Mouse (Mus musculus): ENCODE results near the gene Map7d1.

The Map7d1 gene

DNA sequence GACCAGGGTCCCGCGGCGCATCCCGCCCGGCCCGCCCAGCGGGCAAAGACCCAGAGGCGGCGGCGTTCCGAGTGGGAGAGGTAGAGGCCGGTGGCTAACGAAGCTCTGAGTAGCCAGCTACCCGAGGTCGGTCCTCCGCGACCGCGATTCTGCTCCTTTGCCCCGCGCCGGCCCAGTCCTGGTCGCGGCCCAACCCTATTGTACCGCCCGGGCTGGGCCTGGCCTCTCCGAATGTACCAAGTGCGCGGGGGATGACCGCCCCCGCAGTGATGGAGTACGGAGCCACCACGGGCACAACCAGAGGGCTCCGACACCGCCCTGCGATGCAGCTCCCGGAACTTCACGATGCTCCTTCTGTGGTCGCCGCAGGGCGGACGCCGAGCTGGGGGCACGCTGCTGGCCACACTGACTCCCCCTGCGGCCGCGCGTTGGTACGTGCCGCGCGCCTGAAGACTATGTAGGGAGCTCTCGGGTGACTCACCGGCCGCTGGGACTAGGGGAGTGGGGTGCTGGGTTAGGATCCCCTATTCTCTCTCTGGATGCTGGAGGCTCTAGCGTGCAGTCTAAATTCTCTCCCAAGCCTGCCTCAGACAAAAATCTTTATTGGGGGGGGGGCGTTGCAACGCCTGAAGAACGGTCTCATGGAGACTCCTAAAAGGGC is at the start of gene Map7d1:
TSS of gene Map7d1 (minus strand) at position 213 of the 661 bp plus-strand sequence.
- peak; percentile 92 for DNase-seq (ENCODE audit: low read depth, low spot score)

DNA sequence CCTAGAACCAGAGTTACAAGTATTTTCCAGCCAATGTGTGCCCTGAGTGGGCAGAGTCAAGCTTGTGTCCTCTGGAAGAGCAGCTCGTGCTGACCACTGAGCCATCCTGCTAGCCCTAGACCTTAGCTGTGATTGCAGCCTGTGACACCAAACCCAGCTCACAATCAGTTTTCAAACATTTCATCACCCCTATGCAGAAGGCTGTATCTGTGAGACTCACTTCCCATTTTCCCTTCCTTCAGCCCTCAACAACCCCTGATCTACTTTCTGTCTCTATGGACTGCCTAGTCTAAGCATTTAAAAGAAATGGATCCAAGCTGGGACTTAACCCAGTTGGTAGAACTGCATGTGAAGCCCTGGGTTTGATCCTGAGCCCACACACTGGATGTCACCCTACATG is 49.3 kb upstream of the Map7d1 start:
- no peak for DNase-seq (ENCODE audit: low read depth, low spot score)

DNA sequence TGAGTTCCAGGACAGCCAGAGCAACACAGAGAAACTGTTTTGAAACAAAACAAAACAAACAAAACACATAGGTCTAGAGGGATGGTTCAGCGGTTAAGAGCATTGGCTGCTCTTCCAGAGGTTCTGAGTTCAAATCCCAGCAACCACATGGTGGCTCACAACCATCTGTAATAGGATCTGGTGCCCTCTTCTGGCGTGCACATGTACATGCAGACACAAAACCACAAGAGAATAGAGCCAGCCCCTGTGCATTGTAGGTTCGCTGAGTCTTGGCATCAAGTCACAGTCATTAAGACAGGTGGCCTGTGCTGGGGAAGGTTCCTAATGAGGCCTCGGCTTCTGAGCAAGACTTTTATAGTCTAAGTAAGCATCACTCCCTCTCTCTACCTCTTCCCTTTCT is 47.7 kb upstream of the Map7d1 start:
- DNase-seq (ENCODE audit: low read depth, low spot score), result peak; percentile 51

DNA sequence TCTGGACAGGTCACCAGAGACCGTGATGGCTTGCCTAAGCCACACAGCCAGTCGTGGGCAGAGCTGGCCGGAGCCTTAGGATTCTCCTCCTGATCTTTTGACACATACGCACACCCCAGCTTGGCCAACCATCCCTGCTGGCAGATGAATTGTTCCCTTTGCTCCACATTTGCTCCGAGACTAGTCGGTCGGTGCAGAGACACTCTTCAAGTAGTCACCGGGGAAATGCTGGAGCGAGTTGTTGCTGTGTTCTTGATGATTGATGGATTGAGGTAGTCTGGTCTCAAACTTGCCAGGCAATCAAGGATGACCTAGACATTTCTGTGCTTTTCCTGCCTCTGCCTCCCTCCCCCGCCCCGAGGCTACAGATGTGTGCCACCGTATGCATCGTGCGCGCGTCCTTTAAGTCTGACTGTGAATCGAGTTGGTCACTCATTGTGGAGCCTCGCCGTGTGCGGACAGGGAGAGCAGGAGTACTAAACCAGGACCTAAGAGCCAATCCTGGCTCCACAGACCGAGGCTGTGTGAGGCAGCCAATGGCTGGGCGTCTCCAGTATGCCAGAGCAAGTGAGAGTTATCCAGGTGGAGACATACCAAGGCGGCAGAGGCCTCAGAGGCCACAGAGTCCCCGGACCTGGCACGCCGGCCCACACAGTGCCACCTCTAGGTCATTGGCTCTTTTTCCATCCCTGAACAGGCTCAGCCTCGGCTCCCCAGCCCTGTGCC is 45.6 kb upstream of the Map7d1 start:
- no peak for DNase-seq (ENCODE audit: low read depth, low spot score)

DNA sequence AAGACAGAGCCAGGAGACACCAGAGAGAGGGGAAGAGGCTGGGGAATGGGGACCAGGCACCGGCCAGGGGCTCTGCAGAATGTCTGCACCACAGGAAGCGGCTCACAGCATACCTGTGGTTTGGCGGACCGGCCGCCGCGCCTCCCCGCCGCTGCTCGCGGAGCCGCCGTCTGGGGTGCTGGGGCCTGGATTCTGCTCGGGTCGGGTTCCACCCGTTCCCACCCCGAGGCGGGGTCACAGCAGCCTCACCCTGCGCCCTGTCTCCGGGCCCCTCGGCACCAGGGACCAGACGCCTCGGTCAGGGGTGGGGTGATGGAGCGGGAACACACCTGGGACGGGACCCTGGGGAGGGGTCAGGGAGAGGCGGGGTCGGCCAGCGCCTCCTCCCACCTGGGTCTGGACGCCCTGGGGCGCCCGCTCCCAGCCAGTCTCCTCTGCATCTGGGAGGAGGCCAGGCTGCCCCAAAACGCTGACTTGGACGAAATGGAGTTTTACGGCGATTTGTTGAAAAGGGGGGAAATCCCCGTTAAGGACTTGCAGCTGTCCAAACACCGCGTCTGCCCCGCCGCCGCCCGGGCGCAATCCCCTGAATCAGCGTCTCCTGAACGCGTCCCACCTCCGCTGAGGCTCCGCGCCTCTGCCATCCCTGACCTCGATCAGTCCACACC is 44.9 kb upstream of the Map7d1 start:
- peak; percentile 47 for DNase-seq (ENCODE audit: low read depth, low spot score)

DNA sequence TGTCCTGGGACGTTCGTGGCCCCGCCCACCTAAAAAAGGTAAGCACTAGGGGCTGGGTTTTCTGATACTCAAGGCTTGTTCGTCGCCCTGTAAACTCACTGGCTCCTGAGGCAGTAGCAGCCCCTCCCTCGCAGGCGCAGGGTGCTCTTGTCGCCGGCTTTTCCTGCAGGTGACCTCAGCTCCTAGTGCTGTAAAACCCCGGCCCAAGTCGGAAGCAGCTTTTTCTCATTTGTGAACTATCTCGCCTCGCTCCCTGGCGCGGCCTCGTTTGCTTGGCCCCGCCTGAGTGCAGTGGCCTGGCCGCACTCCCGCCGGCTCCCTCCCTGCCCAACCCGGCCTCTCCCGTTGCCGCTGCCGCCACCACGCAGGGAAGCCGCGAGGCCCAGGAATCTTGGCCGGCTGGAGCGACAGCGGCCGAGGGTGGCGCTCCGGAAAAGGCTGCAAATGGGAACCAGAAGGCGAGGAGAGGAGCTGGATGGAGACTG is 40.5 kb upstream of the Map7d1 start:
- peak; percentile 50 for DNase-seq (ENCODE audit: low read depth, low spot score)

DNA sequence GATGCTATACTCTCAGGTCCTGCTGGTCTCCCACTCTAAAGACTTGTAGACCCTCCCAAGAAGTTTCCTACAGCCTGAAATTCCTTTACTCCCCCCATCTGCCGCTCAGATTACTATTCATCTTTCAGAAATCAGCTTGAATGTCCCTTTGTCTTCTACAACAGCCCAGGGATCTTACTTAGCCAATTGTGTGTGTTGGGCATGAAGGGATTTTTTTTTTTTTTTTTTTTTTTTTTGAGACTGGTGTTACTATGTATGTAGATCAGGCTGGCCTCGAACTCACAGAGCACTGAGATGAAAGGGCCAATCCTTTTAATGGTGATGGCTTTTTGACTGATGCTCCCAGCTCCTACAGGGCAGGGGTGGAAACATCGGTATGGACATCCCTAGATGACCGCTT is 39.8 kb upstream of the Map7d1 start:
- no peak for DNase-seq (ENCODE audit: low read depth, low spot score)

DNA sequence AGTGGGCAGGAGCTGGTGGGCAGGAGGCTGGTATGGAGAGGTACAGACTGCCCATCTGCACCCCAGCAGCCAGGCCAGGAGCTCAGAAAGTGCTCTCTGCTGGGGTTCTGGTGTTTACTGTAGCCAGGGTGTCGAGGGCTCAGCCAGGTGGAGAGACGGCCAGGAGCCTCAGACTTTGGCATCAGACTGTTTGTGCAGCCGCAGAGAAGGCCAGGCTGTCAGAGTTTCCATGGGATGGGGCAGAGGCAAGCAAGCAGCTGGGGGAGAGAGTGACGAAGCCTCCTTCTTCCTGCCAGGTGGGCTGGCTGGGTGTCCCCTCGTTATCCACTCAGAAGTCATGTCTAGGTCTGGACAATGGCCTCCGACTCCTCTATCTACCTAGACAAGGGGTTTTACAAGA is 39.0 kb upstream of the Map7d1 start:
- no peak for DNase-seq (ENCODE audit: low read depth, low spot score)

DNA sequence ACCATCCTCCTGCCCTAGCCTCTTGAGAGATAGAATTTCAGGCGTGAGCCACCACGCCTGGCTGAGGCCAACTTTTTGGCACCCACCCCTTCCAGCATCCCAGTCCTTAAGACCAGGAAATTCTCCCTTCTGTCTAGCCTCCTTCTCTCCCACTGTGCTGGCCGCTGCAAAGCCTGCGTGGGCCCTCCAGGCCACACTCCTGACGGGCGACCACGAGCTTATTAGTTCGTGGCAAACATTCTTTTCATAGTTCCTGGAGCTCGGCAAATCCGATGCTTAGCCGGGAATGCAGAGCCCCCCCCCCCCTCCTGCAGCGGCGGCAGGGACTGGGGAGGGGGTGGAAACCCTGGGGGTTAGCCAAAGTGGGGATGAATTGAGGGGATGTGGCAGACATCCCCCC is 35.1 kb upstream of the Map7d1 start:
- DNase-seq (ENCODE audit: low read depth, low spot score), result no peak

DNA sequence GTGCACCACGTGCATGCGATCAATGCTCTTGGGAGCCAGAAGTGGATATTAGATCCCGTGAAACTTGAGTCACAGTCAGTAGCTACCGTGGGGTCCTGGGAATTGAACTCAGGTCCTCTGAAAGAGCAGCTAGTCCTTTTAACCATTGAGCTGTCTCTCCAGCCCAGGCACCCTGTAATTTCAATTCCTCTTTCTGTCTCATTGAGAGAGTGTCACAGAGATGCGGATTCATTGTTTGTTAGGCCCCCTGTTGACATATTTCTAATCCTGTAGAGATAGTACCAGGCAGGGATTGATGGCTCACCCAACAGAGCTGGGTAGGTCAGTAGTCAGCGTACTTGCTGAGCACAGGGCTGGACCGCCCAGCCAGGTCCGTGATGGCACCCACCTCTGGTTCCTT is 34.2 kb upstream of the Map7d1 start:
- DNase-seq (ENCODE audit: low read depth, low spot score), result no peak

DNA sequence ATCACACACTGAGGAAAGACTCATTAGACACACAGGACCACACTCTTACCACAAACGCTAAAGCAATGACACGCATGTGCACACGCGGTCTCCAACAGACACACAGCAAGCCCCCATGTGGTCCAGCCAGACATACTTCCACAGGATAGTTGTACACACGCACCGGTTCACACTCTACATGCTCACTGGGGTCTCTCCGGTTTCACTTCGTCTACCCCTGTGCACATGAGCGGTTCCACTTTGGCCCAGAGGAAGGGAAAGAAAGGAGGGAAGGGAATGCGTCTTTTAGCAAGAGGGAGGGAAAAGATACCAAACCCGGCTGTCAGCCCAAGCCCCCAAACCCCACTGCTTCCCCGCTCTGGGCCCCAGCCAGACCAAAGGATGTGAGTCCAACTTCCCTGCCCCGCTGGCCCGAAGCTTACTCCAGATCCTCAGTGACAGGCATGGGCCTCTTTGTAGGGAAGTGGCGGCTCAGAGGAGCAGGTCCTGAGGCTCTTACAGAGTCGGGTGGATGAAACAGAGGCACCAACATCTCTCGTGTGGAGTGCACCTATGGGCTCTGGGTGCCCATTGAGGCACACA is 32.0 kb upstream of the Map7d1 start:
- no peak for DNase-seq (ENCODE audit: low read depth, low spot score)

DNA sequence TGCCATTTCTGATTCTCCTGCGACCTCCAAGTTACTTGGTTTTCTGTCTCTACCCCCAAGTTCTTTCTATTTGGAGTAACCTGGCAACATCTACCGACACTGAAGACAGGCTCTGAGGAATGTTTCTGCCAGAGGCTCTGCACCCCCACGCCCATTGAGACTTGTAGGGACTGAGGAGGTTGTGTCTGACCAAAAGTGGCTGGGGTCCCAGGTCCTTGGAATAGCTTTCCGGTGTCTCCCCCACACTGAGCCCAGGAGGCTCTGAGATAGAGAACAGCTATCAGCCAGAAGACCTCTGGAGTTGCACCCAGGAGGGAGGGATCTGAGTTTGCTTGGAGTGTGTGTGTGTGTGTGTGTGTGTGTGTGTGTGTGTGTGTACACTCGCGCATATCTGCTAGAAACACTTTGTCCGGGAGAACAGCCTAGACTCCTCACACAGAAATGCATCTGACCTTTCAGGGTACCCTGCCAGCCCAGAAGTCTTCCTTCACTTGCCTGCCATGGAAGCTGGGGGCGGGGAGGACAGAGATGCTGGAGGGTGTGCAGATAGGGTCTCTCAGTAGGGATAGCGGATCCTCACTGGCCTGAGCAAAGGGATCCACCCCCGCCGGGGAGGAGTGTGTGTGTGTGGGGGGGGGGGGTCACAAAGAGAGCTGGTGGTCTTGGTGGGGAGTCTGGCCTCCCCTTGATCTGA is 31.3 kb upstream of the Map7d1 start:
- no peak for DNase-seq (ENCODE audit: low read depth, low spot score)

DNA sequence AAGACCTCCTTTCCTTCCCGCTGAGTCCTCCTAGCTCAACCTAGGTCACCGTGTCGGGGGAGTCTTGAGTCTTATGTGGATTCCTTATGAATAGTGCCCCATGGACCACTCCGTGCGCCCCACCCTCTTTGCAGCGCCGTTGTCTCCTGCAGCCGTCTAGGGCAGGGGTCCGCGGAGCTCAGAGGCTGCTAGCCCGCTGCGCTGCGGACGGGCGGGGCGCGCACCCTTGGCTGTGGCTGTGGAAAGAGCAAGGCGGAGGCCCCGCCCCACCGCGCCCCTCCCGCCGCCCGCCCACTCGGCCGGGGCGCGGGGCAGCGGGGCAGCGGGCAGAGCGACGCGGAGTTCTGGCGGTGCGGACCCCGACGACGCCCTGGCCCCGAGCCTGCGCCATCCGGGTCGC is 30.3 kb upstream of the Map7d1 start, which contains the start of gene Col8a2:
TSS of gene Col8a2 (plus strand) at position 302 of the 400 bp plus-strand sequence.
- no peak for DNase-seq (ENCODE audit: low read depth, low spot score)

DNA sequence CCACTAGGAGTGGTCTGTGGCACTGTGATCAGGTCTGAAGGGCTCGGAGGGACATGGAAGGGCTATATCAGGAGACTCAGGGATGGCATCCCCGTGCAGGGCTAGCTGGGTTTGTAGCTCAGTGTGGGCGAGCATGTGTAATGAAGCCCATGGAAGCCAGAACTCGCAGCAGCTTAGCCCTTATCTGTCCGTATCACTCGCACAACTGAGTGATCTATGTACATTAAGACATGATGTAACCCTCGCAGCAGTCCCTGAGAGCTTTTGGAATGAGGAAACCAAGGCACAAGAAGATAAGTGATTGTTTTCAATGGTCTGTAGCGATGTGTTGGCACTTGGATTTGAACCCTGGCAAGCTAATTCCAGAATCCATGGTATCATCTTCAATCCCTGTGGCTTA is 27.4 kb upstream of the Map7d1 start:
- no peak for DNase-seq (ENCODE audit: low read depth, low spot score)

DNA sequence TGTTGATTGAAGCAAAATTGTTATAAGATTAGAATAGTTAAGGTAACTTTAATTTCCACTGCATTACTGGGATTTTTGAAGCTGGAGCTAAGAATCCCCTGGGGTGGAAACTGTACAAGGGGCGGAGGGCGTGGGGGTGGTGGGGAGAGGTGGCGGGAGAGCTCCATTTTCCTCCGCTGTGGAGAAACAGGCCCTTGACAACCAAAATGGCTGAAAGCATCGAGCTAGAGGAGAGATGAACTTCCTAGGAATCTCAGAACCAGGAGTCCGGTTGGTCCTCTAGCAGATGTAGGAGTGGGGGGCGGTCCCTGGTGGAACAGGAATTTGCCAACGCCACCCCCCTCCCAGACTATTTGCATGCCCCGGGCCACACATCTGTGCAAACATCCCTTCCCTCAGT is 25.6 kb upstream of the Map7d1 start:
- no peak for DNase-seq (ENCODE audit: low read depth, low spot score)

DNA sequence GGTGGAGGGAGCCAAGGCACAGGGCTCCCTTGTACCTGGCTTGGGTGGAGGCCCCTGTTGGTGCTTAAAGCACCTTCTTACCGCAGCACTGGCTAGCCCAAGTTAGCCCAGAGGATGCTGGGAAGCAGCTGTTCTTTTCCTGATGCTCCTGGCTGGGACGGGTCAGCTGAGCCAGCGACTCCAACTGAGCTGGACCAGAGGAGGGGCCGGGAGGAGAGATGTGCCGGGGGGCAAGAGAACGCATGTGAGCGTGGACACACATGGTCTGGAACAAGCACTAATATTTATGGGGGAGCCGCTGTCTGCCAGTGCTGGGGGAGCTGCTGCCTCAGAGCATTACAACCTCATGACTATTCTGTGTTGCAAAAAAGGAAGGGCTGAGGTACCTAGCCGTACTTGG is 22.8 kb upstream of the Map7d1 start:
- no peak for DNase-seq (ENCODE audit: low read depth, low spot score)

DNA sequence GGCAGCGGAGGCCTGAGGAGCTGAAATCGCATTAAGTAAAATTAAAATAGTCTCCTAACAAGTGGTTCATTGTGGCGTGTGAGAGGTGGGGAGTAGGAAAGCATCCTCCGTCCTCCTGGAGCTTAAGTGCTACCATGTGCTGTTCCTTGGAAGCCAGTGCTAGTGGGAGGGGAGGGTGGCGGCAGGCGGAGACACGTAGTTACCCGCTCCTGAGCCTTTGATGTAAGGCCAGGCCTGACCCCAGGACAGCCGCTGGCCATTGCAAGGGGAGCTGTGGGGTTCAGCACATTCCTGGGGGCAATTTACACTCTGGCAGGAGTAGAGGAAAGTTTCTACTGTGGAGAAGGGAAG is 22.4 kb upstream of the Map7d1 start:
- no peak for DNase-seq (ENCODE audit: low read depth, low spot score)

DNA sequence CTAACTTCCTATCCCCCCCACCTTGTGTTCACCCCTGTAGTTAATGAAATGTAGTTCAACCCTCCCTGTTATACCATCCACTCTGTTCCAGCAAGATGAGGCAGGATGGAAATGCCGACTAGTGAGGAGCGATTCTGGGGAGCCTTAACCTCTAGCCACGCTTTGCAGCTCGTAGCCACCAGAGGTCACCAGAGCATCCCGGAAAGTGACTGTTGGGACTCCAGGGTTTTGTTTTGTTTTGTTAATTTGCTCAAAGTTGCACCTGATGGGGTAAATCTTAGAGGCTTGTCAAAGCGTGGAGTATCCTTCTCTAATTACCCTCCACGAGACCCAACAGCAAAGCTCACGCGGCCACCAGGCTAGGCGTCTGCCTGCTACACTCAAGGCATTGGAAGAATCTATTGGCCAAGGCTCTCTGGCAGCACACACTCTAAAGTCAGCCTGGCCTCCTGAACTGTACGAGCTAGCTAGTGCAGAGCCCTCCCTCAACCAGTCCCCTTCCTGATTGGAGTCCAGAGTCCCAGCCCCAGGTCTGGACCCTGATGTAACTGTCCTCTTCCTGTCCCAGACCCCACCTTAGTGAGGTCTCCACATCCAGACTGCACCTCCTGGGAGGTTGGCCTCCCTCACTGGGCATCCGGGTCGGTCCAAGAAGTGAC is 21.9 kb upstream of the Map7d1 start:
- DNase-seq (ENCODE audit: low read depth, low spot score), result peak; percentile 79

DNA sequence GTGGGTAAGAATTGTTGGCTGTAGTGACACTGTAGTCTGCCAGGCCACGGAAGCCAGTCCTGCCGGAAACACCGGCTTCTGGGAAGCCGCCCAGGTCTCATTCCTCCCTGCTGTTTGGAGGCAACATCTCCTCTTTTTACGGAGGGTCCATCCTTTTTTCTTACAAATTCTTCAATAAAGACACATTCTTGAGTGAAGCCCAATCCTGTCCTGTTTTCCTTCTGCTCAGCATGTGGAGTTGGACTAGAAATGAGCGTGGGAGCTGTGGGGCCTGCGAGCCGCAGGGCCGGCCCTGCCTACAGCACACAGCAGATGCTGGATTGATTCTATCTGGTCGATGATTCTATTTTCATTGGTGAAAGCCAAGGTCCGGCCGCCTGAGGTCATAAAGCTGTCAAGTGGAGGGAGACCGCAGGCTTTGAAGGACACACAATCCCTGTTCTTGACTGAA is 19.6 kb upstream of the Map7d1 start:
- no peak for DNase-seq (ENCODE audit: low read depth, low spot score)

DNA sequence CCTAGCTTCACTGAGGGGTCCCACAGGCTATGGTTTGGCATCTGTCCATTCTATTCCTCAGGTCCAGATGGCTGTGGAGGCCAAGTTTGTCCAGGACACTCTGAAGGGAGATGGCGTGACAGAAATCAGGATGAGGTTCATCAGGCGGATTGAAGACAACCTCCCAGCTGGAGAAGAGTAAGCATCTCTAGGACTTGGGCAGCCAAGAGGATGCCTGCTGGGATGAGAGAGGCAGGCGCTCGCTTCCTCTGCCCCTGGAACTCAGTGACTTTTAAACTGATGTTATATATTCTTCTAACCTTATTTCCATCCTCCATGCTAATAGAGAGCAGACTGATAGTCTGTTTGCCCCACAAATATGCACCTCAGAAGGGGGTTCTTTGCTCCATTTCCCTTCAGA is 18.9 kb upstream of the Map7d1 start:
- no peak for DNase-seq (ENCODE audit: low read depth, low spot score)

DNA sequence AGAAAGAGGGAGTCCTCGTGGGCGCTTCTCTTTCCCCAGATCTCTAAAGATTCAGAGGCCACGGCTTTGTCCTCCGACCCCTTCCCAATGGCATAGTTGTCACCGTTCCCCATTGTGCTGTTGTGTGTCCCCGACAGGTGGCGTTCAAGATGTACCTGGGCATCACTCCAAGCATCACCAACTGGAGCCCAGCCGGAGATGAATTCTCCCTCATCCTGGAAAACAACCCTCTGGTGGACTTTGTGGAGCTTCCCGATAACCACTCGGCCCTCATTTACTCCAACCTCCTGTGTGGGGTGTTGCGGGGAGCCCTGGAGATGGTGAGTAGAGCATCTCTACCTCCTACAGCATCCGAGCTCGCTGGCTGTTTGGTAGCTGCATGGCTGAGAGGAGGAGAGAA is 17.6 kb upstream of the Map7d1 start:
- no peak for DNase-seq (ENCODE audit: low read depth, low spot score)
